Mouse (Mus musculus): ENCODE results near the gene Tspan5. TPM values are rescaled to one million over a fixed set of nuclear protein-coding genes. Genes with fewer than 3 reads are reported as not detected.
A peak's percentile ranks its signal among the peaks of the same experiment; 100 is the strongest.

Tspan5 gene
- polyA plus RNA-seq, 1 experiment from 2014 or later = 34.9 TPM

DNA sequence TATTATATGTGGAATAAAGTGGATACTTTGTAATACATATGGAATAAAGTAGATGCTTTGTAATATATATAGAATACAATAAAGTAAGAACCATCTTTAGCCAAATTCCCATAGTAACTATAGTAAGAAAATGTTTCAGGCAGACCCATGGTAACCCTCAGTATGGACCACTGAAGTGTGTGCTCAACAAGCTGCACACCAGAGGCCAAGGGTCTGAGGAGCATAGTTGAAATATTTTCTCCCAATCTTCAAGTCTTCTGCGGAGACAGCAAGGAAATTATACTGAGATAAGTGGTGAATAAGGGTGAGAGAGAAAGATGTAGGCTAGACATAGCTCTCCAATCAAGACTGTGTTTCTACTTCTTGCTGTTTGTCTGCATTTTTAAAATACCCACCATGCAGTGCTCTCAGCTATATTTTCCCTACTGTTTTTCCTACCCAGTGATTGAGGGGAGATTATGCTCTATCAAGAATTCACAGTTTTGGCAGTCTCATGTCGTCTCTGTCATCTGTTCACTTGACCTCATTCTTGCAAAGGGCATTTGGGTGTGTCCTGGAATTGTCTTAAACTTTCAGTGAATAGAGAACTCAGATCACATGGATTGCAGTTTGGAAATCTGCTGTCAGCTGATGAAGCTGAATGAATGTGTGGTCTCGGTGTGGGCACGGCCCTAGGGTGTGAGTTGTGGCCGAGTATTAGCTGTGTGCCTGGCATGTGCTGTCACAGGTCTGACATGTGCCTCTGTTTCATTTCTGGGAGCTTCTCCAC lies 75.1 kb downstream of the Tspan5 start:
- Histone ChIP-seq H3K4me2 (no peak overlapping the region), H3K9me3 (no peaks in the 10 kb centered on the region), H3K9ac (no peak overlapping the region), H3K36me3 (no peaks in the 10 kb centered on the region), H3K4me1 (peaks cover 17% of the 10 kb centered on the region), H3K4me3 (replicated peaks) (no peak overlapping the region), H3K27me3 (replicated peaks) (no peaks in the 10 kb centered on the region), H3K27ac (no peak overlapping the region)
- 50% methylated on average over 5 of the region's 5 CpGs for WGBS
- ATAC-seq (ENCODE audit: insufficient read depth, low FRiP score, low read depth) = no peak

DNA sequence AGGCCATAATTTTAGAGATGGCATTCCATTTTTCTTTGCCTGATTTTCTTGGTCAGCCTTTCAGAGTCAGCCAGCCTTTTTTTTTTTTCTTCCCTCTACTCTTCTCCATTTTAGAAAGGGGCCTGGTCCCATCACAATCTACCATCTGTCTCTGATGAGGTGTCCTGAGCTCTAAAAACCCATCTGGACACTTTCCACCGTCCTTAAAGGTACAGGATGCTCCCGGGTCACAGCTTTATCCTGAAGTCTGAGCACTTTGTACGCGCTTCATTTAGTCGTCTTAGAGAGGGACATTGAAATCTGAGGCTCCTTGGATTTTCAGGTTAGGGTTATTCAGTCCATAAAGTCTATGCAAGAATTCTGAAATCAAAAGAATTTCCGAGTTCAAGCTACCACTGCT lies 77.9 kb downstream of the Tspan5 start:
- no peaks in the 10 kb centered on the region for H3K36me3 ChIP-seq
- H3K4me3 ChIP-seq (replicated peaks) = no peak overlapping the region
- no peak overlapping the region for H3K27ac ChIP-seq
- H3K4me1 ChIP-seq = peaks cover 20% of the 10 kb centered on the region
- H3K9me3 ChIP-seq = no peaks in the 10 kb centered on the region
- no peak overlapping the region for H3K4me2 ChIP-seq
- ATAC-seq (ENCODE audit: insufficient read depth, low FRiP score, low read depth) = no peak
- no peaks in the 10 kb centered on the region for H3K27me3 ChIP-seq (replicated peaks)
- WGBS = 80% methylated on average over 6 of the region's 6 CpGs
- H3K9ac ChIP-seq = no peak overlapping the region

DNA sequence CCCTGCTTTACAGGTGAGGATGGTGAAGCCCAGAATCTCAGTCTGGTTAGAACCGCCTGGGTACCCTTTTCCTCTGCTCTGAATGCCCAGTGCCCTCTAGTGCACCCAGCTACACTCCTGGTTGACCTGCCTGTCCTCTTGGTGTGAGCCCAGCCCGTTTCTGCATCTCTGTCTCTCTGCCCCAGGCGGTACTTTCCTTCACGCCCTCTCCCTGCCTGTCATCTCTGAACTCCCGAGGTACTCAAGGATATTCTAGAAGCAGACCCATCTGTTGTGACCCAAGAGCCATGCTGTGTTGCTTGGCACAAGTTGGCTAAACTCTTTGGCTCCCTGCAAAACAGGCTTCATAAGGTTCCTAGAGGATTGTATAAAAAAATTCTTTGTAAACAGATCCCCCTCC lies 78.3 kb downstream of the Tspan5 start:
- no peaks in the 10 kb centered on the region for H3K36me3 ChIP-seq
- no peak overlapping the region for H3K4me3 ChIP-seq (replicated peaks)
- H3K4me2 ChIP-seq = no peak overlapping the region
- H3K27ac ChIP-seq = no peak overlapping the region
- peaks cover 15% of the 10 kb centered on the region for H3K4me1 ChIP-seq
- ATAC-seq (ENCODE audit: insufficient read depth, low FRiP score, low read depth) = no peak
- H3K9me3 ChIP-seq = no peaks in the 10 kb centered on the region
- WGBS = 74% methylated on average over 5 of the region's 5 CpGs
- H3K27me3 ChIP-seq (replicated peaks) = no peaks in the 10 kb centered on the region
- H3K9ac ChIP-seq = no peak overlapping the region

DNA sequence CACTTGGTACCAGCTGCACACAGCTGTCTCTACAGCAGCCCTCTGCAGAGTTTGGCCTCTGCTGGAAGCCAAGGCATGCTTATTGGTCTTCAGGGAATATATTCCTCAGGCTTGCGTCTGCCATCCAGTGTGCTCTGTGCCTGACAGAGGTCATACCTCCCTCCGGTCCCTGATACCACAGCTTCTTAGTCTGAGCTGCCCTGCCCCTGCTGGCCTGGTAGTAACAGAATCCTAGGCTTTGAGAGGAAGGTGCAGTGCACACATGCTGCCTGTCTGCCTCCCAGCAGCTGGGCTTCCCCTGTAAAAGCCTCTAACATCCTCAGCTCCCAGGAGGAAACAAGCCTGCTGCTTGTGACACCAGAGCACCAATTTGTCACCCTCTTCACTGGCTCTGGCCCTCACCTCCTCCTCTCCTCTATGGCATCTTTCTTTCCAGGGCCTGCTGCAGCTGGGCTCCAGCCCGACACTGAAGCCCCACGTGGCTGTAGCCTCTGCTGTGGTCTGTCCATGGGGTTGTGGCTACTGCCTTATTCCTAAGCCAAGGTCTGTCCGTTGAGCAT lies 80.0 kb downstream of the Tspan5 start:
- Histone ChIP-seq H3K9me3 (no peaks in the 10 kb centered on the region), H3K4me1 (peaks cover 14% of the 10 kb centered on the region), H3K4me3 (replicated peaks) (no peak overlapping the region), H3K27ac (no peak overlapping the region), H3K27me3 (replicated peaks) (no peaks in the 10 kb centered on the region), H3K4me2 (no peak overlapping the region), H3K36me3 (no peaks in the 10 kb centered on the region), H3K9ac (no peak overlapping the region)
- 31% methylated on average over 5 of the region's 5 CpGs for WGBS
- peak; percentile 41; the same call in 1 of the 2 replicates for ATAC-seq (ENCODE audit: insufficient read depth, low FRiP score, low read depth)

DNA sequence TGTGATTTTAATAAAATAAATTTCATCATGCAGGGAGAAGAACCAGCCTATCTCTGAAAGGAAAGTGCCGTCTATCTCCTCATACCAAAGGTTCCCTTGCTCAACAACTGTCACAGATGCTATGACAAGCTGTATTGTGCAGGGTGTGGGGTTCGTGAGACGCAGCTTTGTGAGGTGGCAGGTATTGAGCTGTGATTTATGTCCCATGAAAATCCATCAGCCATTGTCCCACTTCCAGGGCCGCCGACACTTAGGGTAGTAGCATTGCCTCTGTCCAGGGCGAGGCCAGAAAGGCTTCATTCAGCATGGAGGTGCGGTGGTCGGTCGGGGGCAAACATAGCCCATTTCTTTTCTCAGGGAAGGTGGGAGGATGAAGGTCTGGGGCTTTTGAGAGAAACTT lies 81.9 kb downstream of the Tspan5 start:
- no peak overlapping the region for H3K27ac ChIP-seq
- no peak for ATAC-seq (ENCODE audit: insufficient read depth, low FRiP score, low read depth)
- no peak overlapping the region for H3K4me3 ChIP-seq (replicated peaks)
- no peaks in the 10 kb centered on the region for H3K9me3 ChIP-seq
- H3K4me1 ChIP-seq = peaks cover 14% of the 10 kb centered on the region
- no peak overlapping the region for H3K4me2 ChIP-seq
- H3K36me3 ChIP-seq = no peaks in the 10 kb centered on the region
- 76% methylated on average over 9 of the region's 9 CpGs for WGBS
- H3K27me3 ChIP-seq (replicated peaks) = no peaks in the 10 kb centered on the region
- no peak overlapping the region for H3K9ac ChIP-seq

DNA sequence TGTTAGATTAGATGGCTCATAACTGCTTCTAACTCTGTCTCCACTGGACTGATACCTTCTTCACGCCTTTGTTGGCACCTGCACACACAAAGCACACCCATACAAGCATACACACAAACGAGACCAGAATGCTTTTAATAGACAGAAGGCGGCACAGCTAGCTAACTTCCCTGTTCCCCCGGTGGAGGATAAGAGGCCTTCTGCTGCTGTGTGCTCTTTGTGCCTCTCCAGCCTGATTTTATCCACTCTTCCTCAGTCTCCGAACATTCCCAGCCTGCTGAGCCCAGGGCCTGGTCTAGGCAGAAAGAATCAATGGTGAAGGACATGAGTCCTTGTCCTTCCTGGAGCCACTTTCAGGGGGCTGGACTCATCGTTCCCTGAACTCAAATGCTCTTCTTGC lies 83.3 kb downstream of the Tspan5 start:
- no peak overlapping the region for H3K4me3 ChIP-seq (replicated peaks)
- H3K4me1 ChIP-seq = peaks cover 11% of the 10 kb centered on the region
- H3K4me2 ChIP-seq = no peak overlapping the region
- H3K9ac ChIP-seq = no peak overlapping the region
- H3K9me3 ChIP-seq = no peaks in the 10 kb centered on the region
- no peak overlapping the region for H3K27ac ChIP-seq
- ATAC-seq (ENCODE audit: insufficient read depth, low FRiP score, low read depth) = no peak
- H3K36me3 ChIP-seq = no peaks in the 10 kb centered on the region
- H3K27me3 ChIP-seq (replicated peaks) = no peaks in the 10 kb centered on the region
- 75% methylated on average over 6 of the region's 6 CpGs for WGBS

DNA sequence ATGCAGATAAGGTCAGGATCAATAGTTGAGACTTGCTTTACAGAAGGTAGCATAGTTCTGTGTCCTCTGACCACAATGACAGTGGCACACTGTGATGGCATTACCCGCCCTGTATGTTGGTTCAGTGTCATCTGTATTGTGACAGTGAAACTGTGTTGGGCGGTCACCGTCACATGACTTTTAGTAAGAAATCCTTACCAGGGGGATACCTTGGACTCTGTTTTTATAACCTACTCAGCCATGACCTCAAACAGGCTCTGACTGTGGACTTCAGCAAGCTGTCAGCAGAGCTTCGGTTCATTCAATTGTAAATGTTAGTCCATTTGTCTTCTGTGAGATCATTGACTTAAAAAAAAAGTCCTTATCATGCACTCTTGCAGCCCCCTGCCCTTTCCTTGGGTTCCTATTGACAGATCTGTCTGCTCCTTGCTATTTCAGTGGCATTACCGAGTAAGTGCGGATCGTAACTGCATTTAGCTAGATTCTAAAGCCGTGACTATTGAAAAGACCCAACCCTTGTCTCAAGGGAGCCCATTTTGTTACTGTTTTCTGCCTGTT lies 84.3 kb downstream of the Tspan5 start:
- ATAC-seq (ENCODE audit: insufficient read depth, low FRiP score, low read depth) = no peak
- Histone ChIP-seq H3K4me3 (replicated peaks) (no peak overlapping the region), H3K4me2 (no peak overlapping the region), H3K27ac (no peak overlapping the region), H3K4me1 (peaks cover 11% of the 10 kb centered on the region), H3K9ac (no peak overlapping the region), H3K27me3 (replicated peaks) (no peaks in the 10 kb centered on the region), H3K36me3 (no peaks in the 10 kb centered on the region), H3K9me3 (no peaks in the 10 kb centered on the region)
- 78% methylated on average over 8 of the region's 8 CpGs for WGBS

DNA sequence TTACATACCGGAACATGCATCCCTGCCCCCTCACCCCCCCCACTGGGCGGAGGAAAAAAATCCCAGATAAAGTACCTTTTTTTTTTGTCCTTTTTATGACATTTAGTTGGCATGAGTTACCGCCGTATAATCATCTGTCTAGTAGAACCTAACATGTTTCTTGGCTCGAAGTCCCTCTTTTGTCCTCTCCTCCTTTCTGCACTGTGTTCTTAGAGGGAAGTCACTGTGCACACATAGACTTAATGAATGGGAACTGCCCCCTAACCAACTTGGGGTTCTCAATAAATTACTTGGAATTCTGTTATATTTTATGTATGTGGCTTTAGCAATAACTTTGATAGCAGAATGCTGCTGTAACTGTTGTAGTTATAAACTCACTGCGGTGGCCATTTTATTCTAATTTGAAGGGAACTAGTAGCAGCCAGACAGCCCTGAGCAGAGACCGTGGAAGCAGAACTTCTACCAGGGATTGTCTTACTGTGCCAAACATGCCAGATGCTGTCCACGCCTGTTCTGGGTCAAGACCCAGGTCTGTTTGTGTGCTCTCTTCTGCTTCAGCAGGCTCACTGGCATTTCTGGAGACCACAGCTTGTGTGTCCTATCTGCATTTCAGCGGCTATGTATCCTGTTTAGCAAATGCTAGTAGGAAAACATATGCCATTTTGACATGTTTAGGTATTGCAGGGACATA lies 91.0 kb downstream of the Tspan5 start:
- Histone ChIP-seq H3K4me1 (no peaks in the 10 kb centered on the region), H3K9me3 (no peaks in the 10 kb centered on the region), H3K27me3 (replicated peaks) (no peaks in the 10 kb centered on the region), H3K36me3 (no peaks in the 10 kb centered on the region), H3K27ac (no peak overlapping the region), H3K9ac (no peak overlapping the region), H3K4me3 (replicated peaks) (no peak overlapping the region), H3K4me2 (no peak overlapping the region)
- ATAC-seq (ENCODE audit: insufficient read depth, low FRiP score, low read depth) = no peak
- 69% methylated on average over 9 of the region's 9 CpGs for WGBS

DNA sequence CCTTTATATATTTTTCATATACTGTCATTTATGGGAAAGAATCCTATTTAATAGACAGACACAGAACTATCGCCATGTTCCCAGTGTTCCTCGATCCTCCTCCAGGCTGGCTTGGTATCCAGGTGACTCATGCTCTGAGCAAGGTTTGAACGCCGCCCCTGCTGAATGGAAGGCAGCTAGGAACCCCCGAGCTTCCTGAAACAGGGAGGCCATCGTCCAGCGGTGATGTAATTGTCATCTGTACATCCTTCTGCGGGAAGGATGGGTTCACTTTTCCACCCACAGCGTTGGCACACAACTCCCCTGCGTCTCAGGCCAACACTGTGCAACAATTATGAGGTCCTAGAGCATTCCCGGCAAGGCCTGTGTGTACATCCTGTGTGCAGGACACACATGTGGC lies 92.2 kb downstream of the Tspan5 start:
- H3K9me3 ChIP-seq = no peaks in the 10 kb centered on the region
- no peaks in the 10 kb centered on the region for H3K27me3 ChIP-seq (replicated peaks)
- no peak overlapping the region for H3K4me2 ChIP-seq
- no peak overlapping the region for H3K27ac ChIP-seq
- no peaks in the 10 kb centered on the region for H3K4me1 ChIP-seq
- ATAC-seq (ENCODE audit: insufficient read depth, low FRiP score, low read depth) = no peak
- no peak overlapping the region for H3K9ac ChIP-seq
- 86% methylated on average over 11 of the region's 11 CpGs for WGBS
- H3K36me3 ChIP-seq = no peaks in the 10 kb centered on the region
- H3K4me3 ChIP-seq (replicated peaks) = no peak overlapping the region

DNA sequence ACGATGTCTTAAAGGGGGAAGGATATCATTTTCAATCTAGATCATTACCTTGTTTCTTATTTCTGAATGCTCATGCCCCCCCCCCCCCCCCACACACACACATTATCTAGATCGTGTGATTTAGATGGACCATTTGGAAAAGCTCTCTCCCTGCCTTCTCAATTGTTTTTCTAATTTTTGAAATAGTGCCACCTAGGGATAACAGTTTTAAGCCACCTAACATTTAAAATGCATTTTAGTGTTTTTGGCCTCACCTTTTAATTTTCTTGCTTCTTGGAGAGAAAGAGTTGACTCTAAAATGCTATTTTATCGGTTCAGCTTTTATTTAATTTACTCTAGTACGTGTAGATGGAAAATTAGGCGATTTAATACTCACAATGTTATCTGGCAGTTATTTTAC lies 94.9 kb downstream of the Tspan5 start:
- H3K9ac ChIP-seq = no peak overlapping the region
- H3K9me3 ChIP-seq = no peaks in the 10 kb centered on the region
- 70% methylated on average over 5 of the region's 5 CpGs for WGBS
- ATAC-seq (ENCODE audit: insufficient read depth, low FRiP score, low read depth) = no peak
- H3K27ac ChIP-seq = no peak overlapping the region
- no peak overlapping the region for H3K4me3 ChIP-seq (replicated peaks)
- H3K4me1 ChIP-seq = no peaks in the 10 kb centered on the region
- H3K36me3 ChIP-seq = no peaks in the 10 kb centered on the region
- H3K27me3 ChIP-seq (replicated peaks) = no peaks in the 10 kb centered on the region
- no peak overlapping the region for H3K4me2 ChIP-seq

DNA sequence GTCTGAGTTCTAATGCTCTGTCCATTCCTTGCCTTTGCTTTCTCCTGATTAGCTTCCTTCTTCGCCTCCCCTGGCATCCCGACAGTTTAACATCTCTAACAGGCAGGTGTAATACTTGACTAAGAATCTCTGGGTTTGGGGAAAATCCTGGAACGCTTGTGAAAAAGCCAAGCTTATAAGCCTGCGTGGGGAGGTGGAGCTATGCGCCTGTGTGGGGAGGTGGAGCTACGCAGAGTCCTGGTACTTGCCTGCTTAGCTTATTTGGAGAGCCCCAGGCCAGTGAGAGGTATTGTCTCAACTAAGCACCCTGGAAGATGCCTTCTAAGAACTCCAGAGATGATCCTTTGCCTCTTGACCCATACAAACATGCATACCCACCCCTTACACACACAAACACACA lies 95.7 kb downstream of the Tspan5 start:
- H3K4me2 ChIP-seq = no peak overlapping the region
- H3K9me3 ChIP-seq = no peaks in the 10 kb centered on the region
- H3K27me3 ChIP-seq (replicated peaks) = no peaks in the 10 kb centered on the region
- no peak overlapping the region for H3K9ac ChIP-seq
- no peaks in the 10 kb centered on the region for H3K36me3 ChIP-seq
- no peak overlapping the region for H3K27ac ChIP-seq
- no peak overlapping the region for H3K4me3 ChIP-seq (replicated peaks)
- no peak for ATAC-seq (ENCODE audit: insufficient read depth, low FRiP score, low read depth)
- WGBS = 88% methylated on average over 6 of the region's 6 CpGs
- H3K4me1 ChIP-seq = no peaks in the 10 kb centered on the region

DNA sequence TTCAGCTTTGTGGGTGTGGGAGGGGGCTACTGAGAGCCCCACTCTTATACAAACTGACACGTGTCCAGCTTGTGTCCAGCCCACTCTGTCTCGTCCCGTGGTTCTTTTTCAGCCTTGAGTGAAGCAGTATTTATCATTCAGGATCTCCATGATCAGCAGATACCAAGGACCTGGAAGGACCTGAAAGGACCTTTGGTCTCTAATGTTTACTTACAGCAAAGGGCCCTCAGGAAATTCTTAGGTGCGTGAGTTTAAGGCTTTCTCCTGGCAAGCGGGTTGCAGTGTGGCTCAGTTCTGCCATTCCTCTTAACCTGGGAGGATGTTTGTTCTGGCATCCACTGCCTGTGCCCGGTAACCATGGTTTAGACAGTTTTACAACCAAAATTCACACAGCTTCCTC lies 97.7 kb downstream of the Tspan5 start:
- ATAC-seq (ENCODE audit: insufficient read depth, low FRiP score, low read depth) = no peak
- Histone ChIP-seq H3K9me3 (no peaks in the 10 kb centered on the region), H3K9ac (no peak overlapping the region), H3K27ac (no peak overlapping the region), H3K4me2 (no peak overlapping the region), H3K4me1 (no peaks in the 10 kb centered on the region), H3K27me3 (replicated peaks) (no peaks in the 10 kb centered on the region), H3K4me3 (replicated peaks) (no peak overlapping the region), H3K36me3 (no peaks in the 10 kb centered on the region)
- 53% methylated on average over 6 of the region's 6 CpGs for WGBS
